Mouse (Mus musculus): ENCODE measurements around the gene Ccnk.
A peak's percentile ranks its signal among the peaks of the same experiment; 100 is the strongest.

Ccnk gene

DNA sequence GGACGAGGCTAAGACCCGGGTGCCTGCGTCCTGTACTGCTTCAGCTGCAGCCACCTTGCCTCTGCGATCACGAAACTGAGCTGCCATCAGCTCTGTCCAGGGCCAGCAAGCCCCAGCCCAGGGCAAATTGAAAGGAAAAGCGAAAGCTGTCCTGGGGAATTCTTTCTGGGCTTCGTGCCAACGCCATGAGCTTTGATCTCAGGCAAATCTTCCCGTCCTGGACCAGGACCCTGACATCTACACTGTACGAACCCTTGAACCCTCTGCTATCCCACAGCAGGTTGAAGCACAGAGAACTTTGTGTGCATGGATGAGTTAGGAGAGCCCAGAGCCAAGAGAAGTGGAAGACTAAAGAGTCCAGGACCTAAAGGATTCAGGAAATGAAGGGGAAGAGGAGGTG lies 70.1 kb downstream of the Ccnk start:
- DNase-seq, result peak; percentile 81 to 83

DNA sequence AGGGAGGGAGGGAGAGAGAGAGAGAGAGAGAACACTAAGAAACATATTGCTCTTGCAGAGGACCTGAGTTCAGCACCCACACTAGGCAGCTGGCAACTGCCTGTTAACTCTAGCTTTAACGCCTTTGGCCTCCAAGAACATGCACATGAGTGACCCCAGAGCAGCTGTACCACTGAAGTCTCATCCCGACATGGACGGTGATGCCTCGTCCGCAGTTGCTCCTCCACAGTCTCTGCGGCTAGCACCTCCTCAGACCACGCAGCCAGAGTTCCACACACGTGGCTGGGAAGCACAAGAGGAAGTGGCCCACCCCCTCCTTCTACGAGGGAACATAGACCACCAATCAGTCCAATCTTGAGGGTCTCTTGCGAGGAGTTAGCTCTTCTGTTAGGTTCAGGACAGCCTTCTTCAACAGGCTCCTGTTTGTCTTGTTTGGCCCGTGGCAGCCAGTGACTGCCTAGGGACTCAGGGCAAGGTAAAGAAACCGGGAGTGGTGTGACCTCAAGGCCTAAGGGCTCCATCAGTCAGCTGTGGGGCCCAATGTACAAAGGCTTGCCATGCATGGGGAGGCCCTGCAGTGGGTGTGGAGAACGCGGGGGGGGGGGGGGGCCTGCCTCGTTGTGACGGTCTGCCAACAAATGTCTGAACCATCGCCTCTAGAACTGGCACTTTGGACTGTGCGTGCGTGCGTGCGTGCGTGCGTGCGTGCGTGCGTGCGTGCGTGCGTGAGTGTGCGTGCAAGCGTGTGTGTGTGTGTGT lies 71.8 kb downstream of the Ccnk start:
- DNase-seq, result no peak

DNA sequence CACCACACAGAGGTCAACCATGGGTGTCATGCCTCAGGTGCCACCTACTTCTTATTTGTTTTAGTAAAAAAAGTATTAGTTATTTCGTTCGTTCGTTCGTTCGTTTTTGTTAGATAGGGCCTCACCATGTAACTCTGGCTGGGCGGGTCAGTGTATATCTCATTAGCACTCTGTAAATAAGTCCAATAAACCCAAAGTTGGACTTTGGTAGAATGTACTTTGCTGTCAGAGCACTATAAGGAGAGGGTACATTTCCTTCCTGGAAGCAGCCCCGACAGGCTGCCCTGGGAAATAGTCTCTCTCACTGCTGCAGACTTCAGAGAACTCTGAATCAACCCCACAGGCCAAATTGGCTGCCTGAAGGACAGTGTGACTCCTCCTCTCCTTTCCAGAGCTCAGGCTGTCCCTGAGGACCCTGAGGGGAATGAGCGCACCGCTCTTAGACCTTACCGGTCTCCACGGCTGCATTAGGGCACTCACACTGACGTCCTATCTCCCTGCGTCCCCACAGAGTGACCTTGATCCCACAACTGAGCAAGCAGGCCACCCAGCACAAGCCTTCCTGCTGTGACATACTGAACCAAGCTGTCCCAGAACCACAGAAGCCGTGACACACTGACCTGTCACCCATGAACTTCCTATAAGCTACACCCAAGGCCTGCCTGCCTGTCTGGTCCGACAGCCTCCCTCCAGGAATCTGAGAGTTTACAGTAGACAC lies 72.6 kb downstream of the Ccnk start:
- no peak for DNase-seq

All from lung, postnatal 4 days (tissue).